Mouse (Mus musculus): ENCODE results near the gene Rapgef6.

The Rapgef6 gene

DNA sequence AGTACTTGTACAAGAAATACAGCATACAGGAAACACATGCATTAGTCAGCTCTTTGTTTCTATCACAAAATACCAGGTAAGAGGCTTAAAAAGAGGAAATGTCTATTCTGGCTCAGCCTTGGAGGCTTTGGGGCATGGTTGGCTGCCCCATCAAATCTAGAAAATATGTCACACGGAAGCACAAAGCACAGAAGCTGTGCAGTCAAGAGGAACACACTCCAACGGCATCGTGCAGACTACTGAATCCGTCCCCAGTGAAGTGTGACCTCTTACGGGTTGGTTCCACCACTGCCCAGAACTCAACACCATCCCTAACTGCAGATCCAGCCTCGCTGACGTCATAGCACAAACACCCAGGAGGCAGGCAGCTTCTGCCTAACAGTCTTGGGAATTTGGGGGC lies 210.9 kb downstream of the Rapgef6 start:
- no peak for DNase-seq (ENCODE audit: low read depth, low spot score)

DNA sequence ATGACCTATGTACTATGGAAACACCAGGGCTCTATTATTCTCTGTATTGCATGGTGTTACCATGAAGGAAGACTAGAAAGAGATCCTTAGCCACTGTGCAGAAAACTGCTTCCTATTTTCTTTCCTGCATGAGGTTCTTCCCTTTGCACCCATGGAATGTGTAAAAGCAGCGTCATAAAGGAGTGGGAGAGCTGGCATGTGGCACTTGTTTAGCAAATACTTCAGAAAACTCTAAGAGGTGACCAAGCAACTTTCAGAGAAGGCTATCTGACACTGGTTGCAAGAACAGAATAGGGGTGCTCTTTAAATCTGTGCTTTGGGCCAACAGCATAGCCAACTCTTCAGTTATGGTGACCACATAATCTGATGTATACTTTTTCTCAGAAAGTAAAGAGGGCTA lies 212.5 kb downstream of the Rapgef6 start:
- DNase-seq (ENCODE audit: low read depth, low spot score) = no peak

DNA sequence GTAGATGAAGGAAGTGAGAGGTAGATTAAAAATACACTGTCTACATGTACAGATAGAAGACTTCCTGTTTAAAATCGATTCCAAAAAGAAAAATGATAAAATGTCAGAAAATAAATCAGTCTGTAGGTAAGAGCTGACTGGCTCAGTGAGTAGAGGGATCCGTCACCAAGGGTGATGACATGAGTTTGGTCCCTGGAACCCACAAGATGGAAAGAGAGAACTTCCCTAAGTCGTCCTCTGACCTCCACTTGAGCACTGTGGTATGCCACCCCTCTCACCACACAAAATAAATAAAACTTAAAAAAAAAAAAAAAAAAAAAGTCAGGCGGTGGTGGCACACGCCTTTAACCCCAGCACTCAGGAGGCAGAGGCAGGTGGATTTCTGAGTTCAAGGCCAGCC lies 214.3 kb downstream of the Rapgef6 start:
- DNase-seq (ENCODE audit: low read depth, low spot score) = no peak

DNA sequence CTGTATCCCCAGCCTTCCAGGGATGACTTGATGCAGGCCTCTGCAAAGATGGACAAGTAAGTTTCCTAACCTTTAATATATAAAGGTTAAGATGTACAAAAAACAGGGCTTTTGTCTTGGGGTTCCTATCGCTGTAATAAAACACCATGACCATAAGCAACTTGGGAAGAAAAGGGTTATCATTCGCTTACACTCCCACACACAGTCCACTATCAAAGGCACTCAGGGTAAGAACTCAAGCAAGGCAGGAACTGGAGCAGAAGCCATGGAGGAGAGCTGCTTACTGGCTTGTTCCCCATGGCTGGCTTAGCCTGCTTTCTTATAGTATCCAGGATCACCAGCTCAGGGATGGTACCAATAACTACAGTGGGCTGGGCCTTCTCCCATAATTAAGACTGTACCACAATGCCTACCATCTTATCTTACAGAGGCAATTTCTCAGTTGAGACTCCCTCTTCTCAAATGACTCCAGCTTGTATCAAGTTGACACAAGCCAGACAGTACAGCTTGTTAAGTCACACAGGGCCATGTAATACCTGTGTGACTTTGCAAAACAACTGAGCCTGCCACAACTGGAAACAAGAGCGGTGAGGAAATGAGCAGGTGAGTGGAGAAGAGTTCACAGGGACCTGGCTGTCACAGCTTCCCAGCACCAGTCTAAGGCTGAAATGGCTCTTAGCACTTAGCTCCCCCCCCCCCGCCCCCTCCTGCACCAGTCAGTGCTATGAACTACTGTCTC lies 216.5 kb downstream of the Rapgef6 start:
- DNase-seq (ENCODE audit: low read depth, low spot score) = no peak

DNA sequence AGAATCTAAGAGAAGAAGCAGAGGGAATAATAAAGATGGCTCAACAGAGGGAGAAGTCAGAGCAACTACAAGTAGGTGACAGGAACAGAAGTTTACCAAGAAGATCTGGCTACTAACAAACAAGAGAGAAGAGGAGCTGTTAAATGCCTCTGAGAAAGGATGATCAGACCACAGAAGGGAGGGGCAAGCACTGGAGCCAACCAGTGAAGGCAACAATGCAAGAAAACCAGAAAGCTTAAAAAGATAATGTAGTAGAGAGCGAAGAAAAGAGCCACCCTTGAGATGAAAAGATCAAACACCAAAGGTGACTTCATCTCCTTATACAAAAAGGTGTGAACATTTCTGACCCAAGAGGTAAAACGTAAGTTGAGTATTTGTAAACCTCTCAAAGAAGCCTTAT lies 218.7 kb downstream of the Rapgef6 start:
- no peak for DNase-seq (ENCODE audit: low read depth, low spot score)

DNA sequence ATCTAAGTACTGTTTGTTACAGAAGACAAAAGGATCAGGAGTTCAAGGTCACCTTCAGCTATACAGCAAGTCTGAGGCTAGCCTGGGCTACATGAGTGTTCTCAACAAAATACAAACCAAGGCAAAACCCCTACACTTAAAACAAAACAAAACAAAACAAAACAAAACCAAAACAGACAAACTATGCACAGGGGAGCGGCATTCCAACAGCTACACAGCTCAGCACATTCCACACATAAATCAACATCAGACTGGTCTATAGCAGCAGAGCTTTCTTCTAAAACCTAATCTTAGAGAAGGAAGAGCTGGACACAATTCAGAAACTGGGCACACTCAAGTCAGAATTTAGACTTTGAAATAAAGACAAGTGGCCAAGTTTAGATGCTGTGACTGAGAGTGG lies 221.6 kb downstream of the Rapgef6 start:
- DNase-seq (ENCODE audit: low read depth, low spot score) = no peak

All from WW6 (cell line).